Mouse (Mus musculus): ENCODE results near the gene Tmem245. TPM values are rescaled to one million over a fixed set of nuclear protein-coding genes. Genes with fewer than 3 reads are reported as not detected.

Tmem245 gene
- polyA plus RNA-seq, 1 experiment from 2014 or later, result 9.2 TPM

DNA sequence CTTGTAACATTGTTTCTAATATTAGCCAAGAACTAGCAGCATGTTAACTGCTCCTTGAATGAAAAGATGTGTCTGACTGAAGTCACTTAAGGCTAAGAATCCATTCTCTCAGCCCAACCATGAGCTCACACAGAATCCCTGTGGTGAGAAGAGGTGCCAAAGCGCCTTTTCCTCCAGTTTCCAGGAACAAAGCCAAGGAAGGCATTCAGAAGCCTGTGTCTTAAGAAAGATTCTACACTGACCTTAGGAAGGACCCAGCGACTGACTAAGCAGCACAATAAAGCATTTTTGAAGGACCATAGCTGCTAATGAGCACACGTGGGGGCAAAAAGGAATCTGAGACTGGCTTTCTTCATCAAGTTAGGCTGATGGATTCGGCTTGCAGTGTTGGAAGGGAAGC lies 81.3 kb downstream of the Tmem245 start:
- peaks cover 15% of the 10 kb centered on the region for H3K4me1 ChIP-seq (ENCODE audit: control insufficient read depth, insufficient read depth, low read length)
- DNase-seq (no peak), ATAC-seq (ENCODE audit: low FRiP score, low TSS enrichment) (no peak)
- H3K4me3 ChIP-seq (replicated peaks; ENCODE audit: low read depth, low read length), result no peak overlapping the region
- WGBS, result 47% methylated on average over 4 of the region's 4 CpGs
- H3K36me3 ChIP-seq (ENCODE audit: control insufficient read depth, insufficient read depth, low read length), result no peaks in the 10 kb centered on the region
- H3K27ac ChIP-seq (replicated peaks; ENCODE audit: low read depth, low read length), result no peak overlapping the region
- H3K9ac ChIP-seq (replicated peaks; ENCODE audit: low read length), result no peak overlapping the region
- no peaks in the 10 kb centered on the region for H3K9me3 ChIP-seq (ENCODE audit: control insufficient read depth, low read length)
- H3K4me2 ChIP-seq (ENCODE audit: low read length), result no peak overlapping the region
- no peaks in the 10 kb centered on the region for H3K27me3 ChIP-seq (ENCODE audit: control insufficient read depth, insufficient read depth, low read length)

DNA sequence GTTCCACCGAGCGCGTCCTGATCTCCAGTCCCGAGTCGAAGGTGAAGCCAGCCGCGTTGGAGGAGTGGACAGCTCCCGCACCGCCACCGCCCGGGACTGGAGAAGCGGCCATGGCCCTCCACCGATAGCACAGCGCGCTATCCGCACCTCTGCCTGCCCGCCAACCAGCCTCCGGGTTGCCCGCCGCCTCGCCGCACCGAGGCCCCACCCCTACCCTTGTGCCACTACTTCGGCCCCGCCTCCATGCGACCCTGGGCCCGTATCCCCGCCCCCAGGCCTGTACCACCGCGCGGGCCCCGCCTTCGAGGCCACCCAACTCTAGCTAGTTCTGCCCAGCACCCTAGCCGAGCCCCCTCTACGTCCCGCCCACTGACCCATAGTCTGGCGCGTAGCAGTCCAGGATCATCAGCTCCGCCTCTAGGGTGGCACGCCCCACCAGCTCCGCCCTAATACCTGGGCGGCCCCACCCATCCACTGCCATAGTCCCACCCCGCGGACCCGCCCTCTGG lies 82.2 kb downstream of the Tmem245 start, which contains the start of gene Ctnnal1:
Gene Ctnnal1, minus strand, starts transcription at position 186 of the 509 bp plus-strand sequence.
- peak within 1 kb of the TSS; percentile 82 for H3K27ac ChIP-seq (replicated peaks; ENCODE audit: low read depth, low read length)
- ATAC-seq (ENCODE audit: low FRiP score, low TSS enrichment), result peak; percentile 96

DNA sequence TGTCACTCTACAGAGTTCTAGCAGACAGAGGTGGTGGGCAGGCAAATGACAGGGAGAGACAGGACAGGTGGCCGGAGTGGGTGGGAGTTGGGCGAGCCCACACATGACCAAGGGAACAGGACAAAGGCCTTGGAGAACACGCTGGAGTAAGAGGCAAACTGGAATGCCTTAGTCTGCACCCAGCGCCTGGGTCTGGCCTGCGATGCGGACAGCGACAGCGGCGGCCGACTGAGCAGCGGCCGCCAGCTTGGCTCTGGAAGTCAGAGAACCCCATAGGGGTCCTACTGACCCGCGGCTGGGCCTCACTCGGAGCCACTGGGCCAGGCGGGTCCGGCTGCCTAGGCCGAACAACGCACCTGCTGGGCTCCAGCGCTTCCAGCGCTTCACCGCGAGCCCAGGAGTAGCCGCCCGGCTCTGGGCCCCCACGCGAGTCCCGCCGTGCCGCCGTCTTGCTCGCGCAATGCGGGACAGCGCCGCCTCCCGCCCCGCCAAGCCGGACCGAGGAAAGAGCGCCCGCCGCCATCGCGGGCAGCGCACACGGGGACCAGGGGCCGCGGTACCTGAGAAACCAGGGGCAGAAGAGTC lies 82.7 kb downstream of the Tmem245 start:
- H3K4me3 ChIP-seq (replicated peaks; ENCODE audit: low read depth, low read length), result peak overlapping the region; percentile 82
- DNase-seq, result peak; percentile 77
- peak overlapping the region; percentile 92 for H3K9ac ChIP-seq (replicated peaks; ENCODE audit: low read length)
- H3K27ac ChIP-seq (replicated peaks; ENCODE audit: low read depth, low read length), result peak overlapping the region; percentile 82
- H3K4me2 ChIP-seq (ENCODE audit: low read length), result peak overlapping the region; percentile 71
- peak; percentile 70 for ATAC-seq (ENCODE audit: low FRiP score, low TSS enrichment)
- no peaks in the 10 kb centered on the region for H3K27me3 ChIP-seq (ENCODE audit: control insufficient read depth, insufficient read depth, low read length)
- no peaks in the 10 kb centered on the region for H3K36me3 ChIP-seq (ENCODE audit: control insufficient read depth, insufficient read depth, low read length)
- H3K4me1 ChIP-seq (ENCODE audit: control insufficient read depth, insufficient read depth, low read length), result peaks cover 15% of the 10 kb centered on the region
- no peaks in the 10 kb centered on the region for H3K9me3 ChIP-seq (ENCODE audit: control insufficient read depth, low read length)
- WGBS, result under 1% methylated on average over 49 of the region's 49 CpGs

More for the DNA sequence above, 82.2 kb downstream of the Tmem245 start, which contains the start of gene Ctnnal1:
- H3K27me3 ChIP-seq (ENCODE audit: control insufficient read depth, insufficient read depth, low read length), result no peaks in the 10 kb centered on the region
- peaks cover 15% of the 10 kb centered on the region for H3K4me1 ChIP-seq (ENCODE audit: control insufficient read depth, insufficient read depth, low read length)
- H3K4me2 ChIP-seq (ENCODE audit: low read length), result peak within 1 kb of the TSS; percentile 71
- H3K36me3 ChIP-seq (ENCODE audit: control insufficient read depth, insufficient read depth, low read length), result no peaks in the 10 kb centered on the region
- H3K9me3 ChIP-seq (ENCODE audit: control insufficient read depth, low read length), result no peaks in the 10 kb centered on the region
- H3K4me3 ChIP-seq (replicated peaks; ENCODE audit: low read depth, low read length), result peak within 1 kb of the TSS; percentile 82
- H3K9ac ChIP-seq (replicated peaks; ENCODE audit: low read length), result peak within 1 kb of the TSS; percentile 92
- peak; percentile 87 for DNase-seq
- WGBS, result 1% methylated on average over 45 of the region's 45 CpGs

DNA sequence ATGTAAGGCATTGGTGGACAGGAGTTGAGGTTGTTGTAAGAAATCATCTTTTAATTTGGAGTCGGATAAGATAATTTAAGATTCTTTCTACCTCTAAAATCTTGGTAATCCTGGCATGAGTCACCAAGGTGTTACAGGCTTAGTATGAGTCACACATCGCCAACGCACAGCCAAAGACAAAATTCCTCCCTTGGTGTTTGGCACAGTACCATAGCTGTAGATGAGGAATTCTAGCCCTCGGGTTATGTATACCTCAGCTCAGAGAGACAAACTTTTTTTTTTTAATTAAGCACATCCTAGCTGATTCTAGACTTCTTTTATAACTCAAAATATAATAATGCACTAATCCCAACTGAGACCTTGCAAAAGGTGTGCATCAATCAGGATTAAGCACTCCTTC lies 83.2 kb downstream of the Tmem245 start:
- no peaks in the 10 kb centered on the region for H3K36me3 ChIP-seq (ENCODE audit: control insufficient read depth, insufficient read depth, low read length)
- peak overlapping the region; percentile 82 for H3K4me3 ChIP-seq (replicated peaks; ENCODE audit: low read depth, low read length)
- DNase-seq (peak; percentile 28), ATAC-seq (ENCODE audit: low FRiP score, low TSS enrichment) (no peak)
- no peaks in the 10 kb centered on the region for H3K27me3 ChIP-seq (ENCODE audit: control insufficient read depth, insufficient read depth, low read length)
- WGBS, result 45% methylated on average over 4 of the region's 4 CpGs
- H3K9me3 ChIP-seq (ENCODE audit: control insufficient read depth, low read length), result no peaks in the 10 kb centered on the region
- no peak overlapping the region for H3K27ac ChIP-seq (replicated peaks; ENCODE audit: low read depth, low read length)
- peaks cover 15% of the 10 kb centered on the region for H3K4me1 ChIP-seq (ENCODE audit: control insufficient read depth, insufficient read depth, low read length)
- H3K9ac ChIP-seq (replicated peaks; ENCODE audit: low read length), result peak overlapping the region; percentile 92
- H3K4me2 ChIP-seq (ENCODE audit: low read length), result peak overlapping the region; percentile 71

DNA sequence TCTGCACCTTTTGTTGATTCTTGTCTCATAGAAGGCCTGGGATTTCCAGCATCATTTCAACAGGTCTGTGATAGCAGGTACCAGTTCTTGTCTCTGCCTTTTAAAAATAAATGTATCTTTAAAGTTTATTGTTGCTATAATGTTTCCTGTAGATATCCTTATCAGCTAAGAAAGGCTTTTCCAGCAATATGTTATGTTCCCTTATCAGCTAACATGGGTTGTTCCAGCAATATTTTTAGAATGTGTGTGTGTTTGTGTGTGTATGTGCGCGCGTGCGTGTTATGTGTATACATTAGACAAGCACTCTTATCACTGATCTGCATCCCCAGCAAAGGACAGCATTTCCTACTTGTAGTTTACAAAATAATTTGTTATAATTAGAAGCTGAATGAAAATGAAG lies 85.7 kb downstream of the Tmem245 start:
- H3K4me1 ChIP-seq (ENCODE audit: control insufficient read depth, insufficient read depth, low read length), result peaks cover 15% of the 10 kb centered on the region
- H3K27me3 ChIP-seq (ENCODE audit: control insufficient read depth, insufficient read depth, low read length), result no peaks in the 10 kb centered on the region
- no peak overlapping the region for H3K27ac ChIP-seq (replicated peaks; ENCODE audit: low read depth, low read length)
- H3K9me3 ChIP-seq (ENCODE audit: control insufficient read depth, low read length), result no peaks in the 10 kb centered on the region
- H3K36me3 ChIP-seq (ENCODE audit: control insufficient read depth, insufficient read depth, low read length), result no peaks in the 10 kb centered on the region
- no peak overlapping the region for H3K4me2 ChIP-seq (ENCODE audit: low read length)
- H3K9ac ChIP-seq (replicated peaks; ENCODE audit: low read length), result no peak overlapping the region
- WGBS, result 97% methylated on average over 4 of the region's 4 CpGs
- H3K4me3 ChIP-seq (replicated peaks; ENCODE audit: low read depth, low read length), result no peak overlapping the region
- DNase-seq (no peak), ATAC-seq (ENCODE audit: low FRiP score, low TSS enrichment) (no peak)

DNA sequence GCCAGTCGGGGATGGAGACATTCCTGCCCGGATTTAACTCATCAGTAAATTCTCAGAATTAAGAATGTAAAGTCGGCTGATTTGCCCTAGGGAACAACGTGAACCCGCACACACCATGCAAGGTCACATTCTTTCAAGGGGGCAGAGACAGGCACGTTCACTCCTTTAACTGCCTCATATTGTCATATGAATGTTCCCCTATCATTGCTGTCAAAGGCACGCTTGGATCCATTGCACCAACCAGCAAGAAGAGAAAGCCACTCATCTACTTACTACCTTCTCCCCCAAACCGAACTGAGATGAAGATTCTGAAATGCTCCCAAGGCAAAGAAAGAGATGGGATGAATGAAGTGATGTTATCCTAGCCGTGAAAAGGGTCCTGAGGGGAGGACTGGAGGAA lies 88.5 kb downstream of the Tmem245 start:
- DNase-seq (no peak), ATAC-seq (ENCODE audit: low FRiP score, low TSS enrichment) (no peak)
- no peak overlapping the region for H3K27ac ChIP-seq (replicated peaks; ENCODE audit: low read depth, low read length)
- no peak overlapping the region for H3K4me2 ChIP-seq (ENCODE audit: low read length)
- H3K36me3 ChIP-seq (ENCODE audit: control insufficient read depth, insufficient read depth, low read length), result no peaks in the 10 kb centered on the region
- H3K27me3 ChIP-seq (ENCODE audit: control insufficient read depth, insufficient read depth, low read length), result no peaks in the 10 kb centered on the region
- 77% methylated on average over 9 of the region's 9 CpGs for WGBS
- peaks cover 10% of the 10 kb centered on the region for H3K4me1 ChIP-seq (ENCODE audit: control insufficient read depth, insufficient read depth, low read length)
- H3K9me3 ChIP-seq (ENCODE audit: control insufficient read depth, low read length), result no peaks in the 10 kb centered on the region
- H3K4me3 ChIP-seq (replicated peaks; ENCODE audit: low read depth, low read length), result no peak overlapping the region
- H3K9ac ChIP-seq (replicated peaks; ENCODE audit: low read length), result no peak overlapping the region

DNA sequence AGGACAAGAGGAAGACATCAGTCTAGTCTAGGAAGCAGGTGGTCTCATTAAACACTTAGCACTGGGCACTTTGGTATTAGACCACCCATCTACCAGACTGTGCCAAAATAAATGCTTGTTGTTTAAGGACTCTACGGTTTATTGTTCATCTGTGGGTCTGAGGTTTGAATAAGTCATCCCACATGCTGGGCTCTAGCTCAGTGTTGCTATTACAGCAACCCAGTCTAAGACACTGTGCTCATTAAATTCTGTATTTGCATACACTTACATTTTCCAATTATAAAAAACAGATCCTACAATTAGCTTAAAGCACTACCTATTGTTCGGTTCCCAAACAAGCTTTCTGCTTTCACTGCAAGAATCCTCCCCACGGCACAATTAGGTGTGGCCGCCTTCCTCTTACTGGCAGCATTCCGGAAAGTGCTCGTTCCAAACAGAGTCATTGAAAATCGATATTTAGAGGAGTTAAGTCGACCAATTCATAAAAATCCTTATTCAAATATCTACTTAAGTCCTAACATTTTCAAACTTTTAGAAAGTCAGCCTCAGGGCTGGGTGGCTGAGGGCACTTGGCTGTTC lies 90.8 kb downstream of the Tmem245 start:
- 94% methylated on average over 8 of the region's 8 CpGs for WGBS
- Histone ChIP-seq H3K9me3 (ENCODE audit: control insufficient read depth, low read length) (no peaks in the 10 kb centered on the region), H3K27ac (replicated peaks; ENCODE audit: low read depth, low read length) (no peak overlapping the region), H3K4me3 (replicated peaks; ENCODE audit: low read depth, low read length) (no peak overlapping the region), H3K4me2 (ENCODE audit: low read length) (no peak overlapping the region), H3K27me3 (ENCODE audit: control insufficient read depth, insufficient read depth, low read length) (no peaks in the 10 kb centered on the region), H3K36me3 (ENCODE audit: control insufficient read depth, insufficient read depth, low read length) (no peaks in the 10 kb centered on the region), H3K4me1 (ENCODE audit: control insufficient read depth, insufficient read depth, low read length) (no peaks in the 10 kb centered on the region), H3K9ac (replicated peaks; ENCODE audit: low read length) (no peak overlapping the region)
- ATAC-seq (ENCODE audit: low FRiP score, low TSS enrichment) (no peak), DNase-seq (no peak)

DNA sequence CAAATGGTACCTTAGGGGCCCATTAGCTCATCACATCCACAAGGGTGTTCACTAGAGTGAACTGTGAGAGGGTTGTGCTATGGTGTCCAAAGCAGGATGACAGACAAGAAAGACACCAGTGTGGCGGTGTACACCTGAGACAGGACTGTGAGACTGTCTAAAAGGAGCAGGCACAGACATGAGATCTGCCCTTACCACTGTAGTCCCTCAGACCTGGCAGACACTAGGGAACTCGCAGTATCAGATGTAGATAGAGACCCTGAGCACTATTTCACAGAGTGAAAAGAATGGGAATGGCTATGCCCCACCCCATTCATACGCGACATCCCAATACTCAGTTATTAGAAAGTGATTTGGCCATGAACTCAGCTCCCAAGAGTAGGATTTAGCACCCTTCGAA lies 91.3 kb downstream of the Tmem245 start:
- WGBS, result 97% methylated on average over 5 of the region's 5 CpGs
- Histone ChIP-seq H3K27me3 (ENCODE audit: control insufficient read depth, insufficient read depth, low read length) (no peaks in the 10 kb centered on the region), H3K4me1 (ENCODE audit: control insufficient read depth, insufficient read depth, low read length) (no peaks in the 10 kb centered on the region), H3K27ac (replicated peaks; ENCODE audit: low read depth, low read length) (no peak overlapping the region), H3K36me3 (ENCODE audit: control insufficient read depth, insufficient read depth, low read length) (no peaks in the 10 kb centered on the region), H3K4me2 (ENCODE audit: low read length) (no peak overlapping the region), H3K9me3 (ENCODE audit: control insufficient read depth, low read length) (no peaks in the 10 kb centered on the region), H3K9ac (replicated peaks; ENCODE audit: low read length) (no peak overlapping the region), H3K4me3 (replicated peaks; ENCODE audit: low read depth, low read length) (no peak overlapping the region)
- no peak for ATAC-seq (ENCODE audit: low FRiP score, low TSS enrichment)
- DNase-seq, result no peak

DNA sequence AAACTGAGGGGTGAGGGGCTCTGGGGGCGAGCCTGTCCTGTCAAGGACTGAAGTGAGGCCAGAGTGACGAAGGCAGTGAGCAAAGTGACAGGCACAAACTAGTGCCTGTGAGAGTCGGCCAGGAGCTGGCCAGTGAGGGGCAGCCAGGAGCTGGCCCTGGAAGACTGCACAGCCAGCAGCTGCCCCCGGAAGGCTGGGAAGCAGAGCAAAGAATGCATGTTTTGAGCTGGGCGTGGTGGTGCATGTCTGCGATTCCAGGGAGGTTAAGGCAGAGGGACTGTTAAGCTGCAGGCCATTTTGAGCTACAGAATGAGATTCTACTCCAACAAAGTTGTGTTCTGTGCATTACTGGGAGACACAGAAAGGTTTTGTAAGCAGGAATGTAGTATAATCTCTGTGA lies 96.5 kb downstream of the Tmem245 start:
- no peaks in the 10 kb centered on the region for H3K4me1 ChIP-seq (ENCODE audit: control insufficient read depth, insufficient read depth, low read length)
- no peak overlapping the region for H3K4me2 ChIP-seq (ENCODE audit: low read length)
- DNase-seq (peak; percentile 34), ATAC-seq (ENCODE audit: low FRiP score, low TSS enrichment) (no peak)
- 28% methylated on average over 6 of the region's 6 CpGs for whole genome bisulfite sequencing
- no peak overlapping the region for H3K27ac ChIP-seq (replicated peaks; ENCODE audit: low read depth, low read length)
- H3K9me3 ChIP-seq (ENCODE audit: control insufficient read depth, low read length), result no peaks in the 10 kb centered on the region
- no peak overlapping the region for H3K9ac ChIP-seq (replicated peaks; ENCODE audit: low read length)
- peaks cover 7% of the 10 kb centered on the region for H3K36me3 ChIP-seq (ENCODE audit: control insufficient read depth, insufficient read depth, low read length)
- H3K27me3 ChIP-seq (ENCODE audit: control insufficient read depth, insufficient read depth, low read length), result no peaks in the 10 kb centered on the region
- no peak overlapping the region for H3K4me3 ChIP-seq (replicated peaks; ENCODE audit: low read depth, low read length)
